Mouse (Mus musculus) kidney, adult 18-20 months (tissue): Measurements from ENCODE around the gene Nr6a1.
A peak's percentile ranks its signal among the peaks of the same experiment; 100 is the strongest.

ENCODE experiments used
- DNase-seq: peaks from one replicate; pipeline ENCODE4 v3.0.0; 2021

Nr6a1 gene

DNA sequence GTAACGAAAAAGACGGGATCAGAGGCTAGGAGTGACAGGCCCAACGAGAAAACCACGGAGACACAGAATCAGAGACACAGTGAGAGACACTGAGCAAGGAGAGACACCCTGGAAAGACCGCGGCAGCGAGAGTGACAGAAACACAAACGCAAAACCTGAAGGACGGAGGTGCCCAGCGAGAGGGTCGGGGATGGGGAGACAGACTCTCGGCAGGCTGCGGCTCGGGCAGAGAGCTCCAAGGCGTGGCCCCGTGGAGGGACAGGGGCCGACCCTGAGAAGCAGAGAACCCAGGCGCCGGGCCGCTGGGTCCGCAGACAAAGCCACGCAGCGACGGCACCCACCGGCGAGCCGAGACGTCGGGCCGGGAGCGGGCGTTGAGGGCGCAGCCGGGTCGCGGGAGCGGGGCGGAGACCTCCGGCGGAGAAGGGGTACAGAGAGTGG is 216.0 kb downstream of the Nr6a1 start:
- DNase-seq, result peak; percentile 24

DNA sequence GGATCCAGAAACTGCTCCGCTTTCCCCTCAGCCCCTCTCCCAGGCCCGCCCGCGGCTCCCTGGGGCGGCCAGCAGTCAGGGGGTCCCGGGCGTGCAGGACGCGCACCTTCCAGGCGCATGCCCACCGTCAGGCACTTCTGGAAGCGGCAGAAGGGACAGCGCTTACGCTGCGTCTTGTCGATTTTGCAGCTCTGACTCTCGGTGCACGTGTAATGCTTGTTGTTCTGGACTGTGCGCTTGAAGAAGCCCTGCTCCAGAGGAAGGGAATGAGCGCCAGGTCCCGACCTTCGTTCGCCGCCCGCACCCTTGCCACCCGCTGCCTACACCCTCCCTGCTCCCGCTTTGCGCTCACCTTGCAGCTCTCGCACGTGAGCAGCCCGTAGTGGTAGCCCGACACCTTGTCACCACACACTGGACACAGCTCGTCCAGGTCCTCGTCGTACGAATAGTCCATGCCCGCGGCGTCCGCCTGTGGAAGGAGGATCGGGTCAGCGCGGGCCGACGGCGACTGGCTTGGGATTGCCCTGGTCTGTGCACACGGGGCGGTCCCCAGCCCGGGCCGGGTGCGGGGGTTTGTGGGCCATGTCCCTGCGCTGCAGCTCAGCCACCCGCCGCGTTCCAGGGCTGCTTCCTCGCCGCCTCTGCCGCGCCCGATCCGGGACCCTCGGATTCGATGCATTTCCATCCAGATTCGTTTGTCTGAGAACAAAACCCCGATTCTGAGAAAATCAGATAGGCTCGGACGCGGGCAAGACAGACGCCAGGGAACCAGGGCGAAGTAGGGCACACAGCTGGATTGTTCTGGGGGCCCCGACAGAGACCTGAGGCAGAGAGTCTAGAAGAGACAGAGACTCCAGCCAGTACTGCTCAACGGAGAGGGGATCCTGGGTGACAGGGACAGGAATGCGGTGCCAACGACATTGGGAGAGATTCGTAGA is 216.9 kb downstream of the Nr6a1 start:
- peak; percentile 54 for DNase-seq

GRCm38 (mm10) chr2:38708907-38709688 is 218.4 kb downstream of the Nr6a1 start:
- no peak for DNase-seq

DNA sequence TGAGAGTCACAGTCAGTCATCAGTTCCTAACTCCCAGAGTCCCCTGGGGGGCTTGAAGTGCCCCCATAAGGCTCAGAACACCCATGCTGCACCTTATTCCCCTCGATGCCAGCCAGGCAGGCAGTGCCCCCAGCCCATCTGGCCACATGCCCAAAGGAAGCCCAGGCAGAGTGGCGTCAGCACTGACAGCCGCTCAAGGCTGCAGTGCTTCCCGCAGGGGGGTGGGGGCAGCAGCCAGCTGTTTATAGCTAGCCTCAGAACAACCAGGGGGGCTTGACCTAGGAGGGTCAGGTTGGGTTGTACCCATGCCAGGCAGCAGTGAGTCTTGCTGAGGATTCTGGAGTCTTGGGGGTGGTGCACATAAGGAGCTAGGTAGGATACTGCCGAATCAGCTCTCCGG is 220.8 kb downstream of the Nr6a1 start:
- no peak for DNase-seq

GRCm38 (mm10) chr2:38705036-38705435 is 222.5 kb downstream of the Nr6a1 start:
- no peak for DNase-seq

- no peak for DNase-seq
These were observed 223.2 kb downstream of the Nr6a1 start for GRCm38 (mm10) chr2:38704336-38704735.

- DNase-seq, result no peak
These were observed 227.3 kb downstream of the Nr6a1 start for GRCm38 (mm10) chr2:38700177-38700576.

GRCm38 (mm10) chr2:38698623-38699022 is 228.9 kb downstream of the Nr6a1 start:
- no peak for DNase-seq

- DNase-seq, result no peak
These were observed 230.1 kb downstream of the Nr6a1 start for GRCm38 (mm10) chr2:38697128-38698120.

GRCm38 (mm10) chr2:38695770-38696169 is 231.7 kb downstream of the Nr6a1 start:
- no peak for DNase-seq

- peak; percentile 61 for DNase-seq
These were observed 235.9 kb downstream of the Nr6a1 start for GRCm38 (mm10) chr2:38691542-38691941.

GRCm38 (mm10) chr2:38689881-38690280 is 237.6 kb downstream of the Nr6a1 start:
- DNase-seq, result no peak

GRCm38 (mm10) chr2:38688791-38689520 is 238.5 kb downstream of the Nr6a1 start:
- peak; percentile 17 for DNase-seq

- no peak for DNase-seq
These were observed 241.7 kb downstream of the Nr6a1 start for GRCm38 (mm10) chr2:38685746-38686145.

GRCm38 (mm10) chr2:38683083-38683482 is 244.4 kb downstream of the Nr6a1 start:
- DNase-seq, result no peak

DNA sequence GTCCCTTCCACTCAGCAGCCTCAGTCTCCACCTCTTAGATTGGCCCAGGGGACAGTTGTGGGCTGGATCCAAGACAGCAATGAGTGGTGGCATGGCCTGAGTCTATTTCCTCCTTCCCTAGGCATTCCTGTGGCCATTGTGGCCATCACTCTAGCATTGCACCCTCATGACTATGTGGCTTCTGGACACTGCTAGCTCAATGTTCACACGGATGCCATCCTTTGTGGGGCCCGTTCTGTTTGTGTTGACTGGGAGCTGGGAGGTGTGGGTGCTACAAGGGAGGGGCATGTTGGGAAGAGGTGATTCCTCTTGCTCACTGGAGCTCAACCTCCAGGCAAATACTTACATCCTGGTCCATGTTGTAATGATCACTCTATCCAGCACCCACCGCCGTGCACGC is 245.3 kb downstream of the Nr6a1 start:
- no peak for DNase-seq

DNA sequence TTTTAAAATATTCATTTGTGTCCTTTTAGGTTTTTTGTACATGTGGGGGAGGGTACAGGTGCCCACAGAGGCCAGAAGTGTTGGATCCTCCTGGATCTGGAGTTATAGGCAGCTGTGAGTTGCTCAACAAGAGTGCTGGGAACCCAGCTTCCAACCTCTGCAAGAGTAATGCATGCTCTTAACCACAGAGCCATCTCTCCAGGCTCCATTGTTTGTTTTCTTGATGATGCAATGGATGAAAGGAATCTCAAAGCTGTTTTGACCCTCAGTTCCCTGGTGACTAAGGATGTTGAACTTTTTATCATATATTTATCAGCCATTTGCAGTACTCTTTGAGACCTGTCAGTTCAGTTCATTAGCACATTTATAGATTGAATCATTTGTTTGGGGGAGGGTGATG is 248.5 kb downstream of the Nr6a1 start:
- DNase-seq, result no peak

- DNase-seq, result no peak
These were observed 252.0 kb downstream of the Nr6a1 start for GRCm38 (mm10) chr2:38675366-38675969.
